Mouse (Mus musculus) heart, embryonic 12.5 days (tissue): ENCODE results near the gene Rnft1. TPM values are rescaled to one million over a fixed set of nuclear protein-coding genes. Genes with fewer than 3 reads are reported as not detected.

Experiments
- ATAC-seq: fragments of 200-750 bp; cut with Nextera tagmentation; 2 replicates; pipeline ENCODE4 v1.8.0; 2017; ENCODE audit warnings: moderate TSS enrichment, moderate library complexity; ENCODE audit not compliant: insufficient number of reproducible peaks, low FRiP score
- H3K27ac ChIP-seq: fragments of 300-500 bp; sonication (generic); 2 replicates; pipeline ENCODE4 v1.5.1; 2016; ENCODE audit warnings: mild to moderate bottlenecking, moderate library complexity; ENCODE audit not compliant: poor library complexity, severe bottlenecking
- H3K27me3 ChIP-seq: fragments of 300-500 bp; sonication (generic); replicated peaks from 2 replicates; pipeline ENCODE4 v1.6.1; 2016; ENCODE audit warnings: mild to moderate bottlenecking, moderate library complexity
- H3K36me3 ChIP-seq: fragments of 300-500 bp; sonication (generic); 2 replicates; pipeline ENCODE4 v1.6.1; 2016; ENCODE audit warnings: mild to moderate bottlenecking, moderate library complexity
- H3K4me1 ChIP-seq: fragments of 300-500 bp; sonication (generic); replicated peaks from 2 replicates; pipeline ENCODE4 v1.6.1; 2016; ENCODE audit warnings: mild to moderate bottlenecking
- H3K4me2 ChIP-seq: fragments of 300-500 bp; sonication (generic); 2 replicates; pipeline ENCODE4 v1.6.1; 2016; ENCODE audit warnings: mild to moderate bottlenecking, moderate library complexity
- H3K4me3 ChIP-seq: fragments of 300-500 bp; sonication (generic); 2 replicates; pipeline ENCODE4 v1.5.1; 2016; ENCODE audit warnings: mild to moderate bottlenecking
- H3K9ac ChIP-seq: fragments of 300-500 bp; sonication (generic); 2 replicates; pipeline ENCODE4 v1.6.1; 2016; ENCODE audit warnings: mild to moderate bottlenecking, moderate library complexity
- H3K9me3 ChIP-seq: fragments of 300-500 bp; sonication (generic); replicated peaks from 2 replicates; pipeline ENCODE4 v1.6.1; 2016; ENCODE audit warnings: mild to moderate bottlenecking, moderate library complexity
- WGBS: fragments of 180-500 bp; shearing (Covaris S2); methylation state at CpG from one replicate; pipeline ENCODE4 v1.1.7; 2016; 5-methylcytosine and 5-hydroxymethylcytosine counted together
- polyA plus RNA-seq: library from polyadenylated mRNA; unstranded; fragments of >200 nt; fragmentation: Nextera tagmentation; extraction: Ambion mirVana; gene quantifications from 2 replicates; pipeline ENCODE4 v1.2.1, GENCODE M21; 2016

Gene Rnft1
- polyA plus RNA-seq, 1 experiment from 2014 or later: 45.3 TPM

- H3K36me3 ChIP-seq: peaks cover 6% of the 10 kb centered on the region
- peak within 1 kb of the TSS; percentile 98 for H3K4me3 ChIP-seq
- peaks cover 22% of the 10 kb centered on the region for H3K4me1 ChIP-seq
- ATAC-seq: peak; percentile 98
- peak within 1 kb of the TSS; percentile 92 for H3K27ac ChIP-seq
- H3K4me2 ChIP-seq: peak within 1 kb of the TSS; percentile 87
- H3K9me3 ChIP-seq: no peaks in the 10 kb centered on the region
- no peaks in the 10 kb centered on the region for H3K27me3 ChIP-seq
- under 1% methylated on average over 43 of the region's 43 CpGs for WGBS
- peak within 1 kb of the TSS; percentile 99 for H3K9ac ChIP-seq
Observed at GRCm38 (mm10) chr11:86544639-86545299, 60.3 kb downstream of the Rnft1 start, which contains the start of the genes Rps6kb1 and Tubd1. Gene Rps6kb1, minus strand, starts transcription at chr11:86544805. Gene Tubd1, plus strand, starts transcription at chr11:86544991.

GRCm38 (mm10) chr11:86545556-86545955 is 61.1 kb downstream of the Rnft1 start:
- ATAC-seq: no peak
- WGBS: 70% methylated on average over 8 of the region's 8 CpGs
- peak overlapping the region; percentile 98 for H3K4me3 ChIP-seq
- peak overlapping the region; percentile 87 for H3K4me2 ChIP-seq
- H3K9ac ChIP-seq: peak overlapping the region; percentile 99
- H3K4me1 ChIP-seq: peaks cover 22% of the 10 kb centered on the region
- no peaks in the 10 kb centered on the region for H3K9me3 ChIP-seq
- peak overlapping the region; percentile 92 for H3K27ac ChIP-seq
- H3K27me3 ChIP-seq: no peaks in the 10 kb centered on the region
- peaks cover 14% of the 10 kb centered on the region for H3K36me3 ChIP-seq

GRCm38 (mm10) chr11:86547412-86547811 is 63.0 kb downstream of the Rnft1 start:
- Histone ChIP-seq H3K4me3 (no peak overlapping the region), H3K9me3 (no peaks in the 10 kb centered on the region), H3K9ac (no peak overlapping the region), H3K27ac (no peak overlapping the region), H3K36me3 (peaks cover 17% of the 10 kb centered on the region), H3K4me1 (peaks cover 12% of the 10 kb centered on the region), H3K4me2 (no peak overlapping the region), H3K27me3 (no peaks in the 10 kb centered on the region)
- 94% methylated on average over 1 of the region's 1 CpGs for WGBS
- ATAC-seq: no peak

Other genes starting within 250 kb of the Rnft1 start
- 20.3 and 21.2 TPM in 2 replicates for gene Ints2, start 227.1 kb upstream of the Rnft1 start, polyA plus RNA-seq
- gene Med13, start 127.1 kb upstream of the Rnft1 start, polyA plus RNA-seq: 6.5 and 7.6 TPM in 2 replicates
- 56.8 and 57.1 TPM in 2 replicates for gene Rps6kb1, start 60.1 kb downstream of the Rnft1 start, polyA plus RNA-seq
- gene Tubd1, start 60.3 kb downstream of the Rnft1 start, polyA plus RNA-seq: 11.1 and 11.4 TPM in 2 replicates
- 104 and 109 TPM in 2 replicates for gene Vmp1, start 199.2 kb downstream of the Rnft1 start, polyA plus RNA-seq
- gene Ptrh2, start 199.3 kb downstream of the Rnft1 start, polyA plus RNA-seq: 21.5 TPM in 2 replicates